In the genomic region with DNA sequence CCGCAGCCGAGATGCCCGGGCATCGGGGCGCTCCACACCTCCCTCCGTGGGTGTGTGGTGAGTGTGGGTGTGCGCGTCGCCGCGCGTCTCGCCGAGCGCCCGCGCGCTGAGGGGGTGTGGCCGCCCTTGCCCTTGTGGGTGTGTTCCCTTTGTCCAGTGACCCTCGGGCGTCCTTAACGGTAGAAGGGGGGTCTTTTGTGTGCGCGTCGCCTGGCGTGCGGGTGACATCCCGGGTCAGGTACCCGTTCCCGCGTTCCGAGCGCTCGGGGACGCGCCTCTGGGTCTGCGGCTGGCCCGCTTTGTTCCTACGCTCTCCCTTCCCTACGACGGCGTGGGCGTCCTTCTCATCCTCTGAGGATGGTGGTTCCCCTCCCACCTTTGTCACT, we compare ENCODE assay signal across 9 mouse cellular contexts. TPM values are rescaled to one million over a fixed set of nuclear protein-coding genes. Genes with fewer than 3 reads are reported as not detected.
DNase-seq lines count a peak whose midpoint lies in the region; ATAC-seq and TF ChIP-seq lines count a peak whose summit lies in the region.
"Had no signal": no experiment of that assay in that cellular context is flagged by ENCODE, and none has a peak within 500 bp of the region (broad histone marks: within the 10 kb centered on the region; RNA-seq: fewer than 3 reads in every experiment).

No protein-coding gene starts in this region.

- no peak for TF ChIP-seq CTCF in ES-Bruce4 (IDR thresholded peaks at IDR 0.05; ENCODE audit: low read depth, low read length)

- peak; percentile 87 for DNase-seq in adrenal gland, postnatal 14 days
- peak; percentile 33 for DNase-seq in fibroblast of lung, adult 2 months (ENCODE audit: low read depth)
- DNase-seq in large intestine, adult 2 months (ENCODE audit: low read depth, low spot score) = peak; percentile 35
- peak; percentile 59 for DNase-seq in lung, postnatal 25 days (ENCODE audit: low spot score)
- DNase-seq in right cerebral cortex, postnatal 4 days = peak; percentile 65
- DNase-seq in retina, postnatal 1 day = no peak

- H3K9me3 ChIP-seq in ES-Bruce4 (replicated peaks; ENCODE audit: control insufficient read depth, insufficient read depth, low read length, poor library complexity, severe bottlenecking) = no peaks in the 10 kb centered on the region
- H3K9me3 ChIP-seq in heart, embryonic 16.5 days (replicated peaks; ENCODE audit: control insufficient read depth, low read length) = no peaks in the 10 kb centered on the region

- 1% methylated on average over 43 of the region's 43 CpGs for WGBS in heart, embryonic 16.5 days
- under 1% methylated on average over 43 of the region's 43 CpGs for WGBS in large intestine, adult 2 months

- H3K36me3 ChIP-seq in ES-Bruce4 (ENCODE audit: control insufficient read depth, insufficient read depth, low read length, poor library complexity, severe bottlenecking) = no peaks in the 10 kb centered on the region
- H3K36me3 ChIP-seq in heart, embryonic 16.5 days (ENCODE audit: control insufficient read depth, insufficient read depth) = no peaks in the 10 kb centered on the region

- H3K4me1 ChIP-seq in ES-Bruce4 (ENCODE audit: control insufficient read depth, insufficient read depth, low read length) = no peaks in the 10 kb centered on the region
- peaks cover 26% of the 10 kb centered on the region for H3K4me1 ChIP-seq in heart, embryonic 16.5 days (ENCODE audit: control insufficient read depth, insufficient read depth, low read length)

- peak overlapping the region; percentile 87 for H3K4me3 ChIP-seq in ES-Bruce4 (ENCODE audit: low read depth, low read length)
- peak overlapping the region; percentile 71 for H3K4me3 ChIP-seq in heart, embryonic 16.5 days (ENCODE audit: low read length)

- TF ChIP-seq EP300 in ES-Bruce4 (IDR thresholded peaks at IDR 0.05; ENCODE audit: insufficient read depth, low read depth, low read length) = no peak

- peak overlapping the region; percentile 88 for H3K9ac ChIP-seq in ES-Bruce4 (ENCODE audit: low read depth, poor library complexity, severe bottlenecking)
- H3K9ac ChIP-seq in heart, embryonic 16.5 days (ENCODE audit: low read length) = peak overlapping the region; percentile 89

- H3K27me3 ChIP-seq in ES-Bruce4 (ENCODE audit: control insufficient read depth, insufficient read depth, low read length, poor library complexity, severe bottlenecking) = no peaks in the 10 kb centered on the region
- H3K27me3 ChIP-seq in heart, embryonic 16.5 days (ENCODE audit: control insufficient read depth, insufficient read depth, low read length) = no peaks in the 10 kb centered on the region

- H3K4me2 ChIP-seq in heart, embryonic 16.5 days (ENCODE audit: low read depth, low read length) = peak overlapping the region; percentile 74

- peak; percentile 7 for TF ChIP-seq POLR2A in ES-Bruce4 (IDR thresholded peaks at IDR 0.05; ENCODE audit: insufficient read depth, low read length)

- peak; percentile 85 for ATAC-seq in heart, embryonic 16.5 days (replicated peaks; ENCODE audit: extremely low read depth, insufficient read depth, low FRiP score)

- H3K27ac ChIP-seq in ES-Bruce4 (ENCODE audit: insufficient read depth, low read length) = no peak overlapping the region
- peak overlapping the region; percentile 98 for H3K27ac ChIP-seq in heart, embryonic 16.5 days (ENCODE audit: low read length)

RNA-seq across cellular contexts. Expression of gene Ttc3, which starts 0.5 kb away (rescaled TPM):
- polyA plus RNA-seq in ES-Bruce4 (2011; ENCODE audit: insufficient read depth, insufficient read length, low read depth, missing spikeins) = 149 and 152 TPM in 2 replicates
- total RNA-seq in adrenal gland, postnatal 14 days (2021) = 89.9 and 90.5 TPM in 2 replicates
- polyA plus RNA-seq in heart, embryonic 16.5 days (2015; fragmentation: Nextera tagmentation; extraction: Ambion mirVana) = 141 and 148 TPM in 2 replicates
- polyA plus RNA-seq in large intestine, adult 2 months (2012; rRNA removed) = 8.1 and 16.0 TPM in 2 replicates

RNA-seq across cellular contexts. Expression of gene Pigp, which starts 0.7 kb away (rescaled TPM):
- 54.7 and 65.3 TPM in 2 replicates for polyA plus RNA-seq in ES-Bruce4 (2011; ENCODE audit: insufficient read depth, insufficient read length, low read depth, missing spikeins)
- 56.7 and 60.1 TPM in 2 replicates for total RNA-seq in adrenal gland, postnatal 14 days (2021)
- polyA plus RNA-seq in heart, embryonic 16.5 days (2015; fragmentation: Nextera tagmentation; extraction: Ambion mirVana) = 105 and 119 TPM in 2 replicates
- 23.5 and 25.5 TPM in 2 replicates for polyA plus RNA-seq in large intestine, adult 2 months (2012; rRNA removed)

RNA-seq across cellular contexts. Expression of gene Ripply3, which starts 42.7 kb away (rescaled TPM):
- 0.87 and 0.91 TPM in 2 replicates for polyA plus RNA-seq in ES-Bruce4 (2011; ENCODE audit: insufficient read depth, insufficient read length, low read depth, missing spikeins)
- total RNA-seq in adrenal gland, postnatal 14 days (2021) = 4.4 and 5.0 TPM in 2 replicates
- polyA plus RNA-seq in heart, embryonic 16.5 days (2015; fragmentation: Nextera tagmentation; extraction: Ambion mirVana) = 4.9 TPM in 2 replicates
- 1.2 and 1.4 TPM in 2 replicates for polyA plus RNA-seq in large intestine, adult 2 months (2012; rRNA removed)
- total RNA-seq: layer of hippocampus, postnatal 36 days had no signal

RNA-seq across cellular contexts. Expression of gene Hlcs, which starts 57.5 kb away (rescaled TPM):
- polyA plus RNA-seq in ES-Bruce4 (2011; ENCODE audit: insufficient read depth, insufficient read length, low read depth, missing spikeins) = 12.6 and 14.1 TPM in 2 replicates
- total RNA-seq in adrenal gland, postnatal 14 days (2021) = 11.6 and 12.8 TPM in 2 replicates
- 6.8 and 7.1 TPM in 2 replicates for polyA plus RNA-seq in heart, embryonic 16.5 days (2015; fragmentation: Nextera tagmentation; extraction: Ambion mirVana)
- 4.0 and 5.4 TPM in 2 replicates for polyA plus RNA-seq in large intestine, adult 2 months (2012; rRNA removed)
